Mouse (Mus musculus) hindbrain, embryonic 13.5 days (tissue): ENCODE results near the gene Ceacam13. TPM values are rescaled to one million over a fixed set of nuclear protein-coding genes. Genes with fewer than 3 reads are reported as not detected.
"Not testable (repeated sequence)": the region's sequence is repeated elsewhere in the genome, so short reads cannot be mapped to it uniquely, and the experiment has no call there.

ENCODE experiments used
- ATAC-seq: fragments of 200-750 bp; cut with Nextera tagmentation; 2 replicates; pipeline ENCODE4 v1.8.0; 2017; ENCODE audit warnings: moderate TSS enrichment; ENCODE audit not compliant: low FRiP score
- H3K27ac ChIP-seq: fragments of 300-500 bp; sonication (generic); 2 replicates; pipeline ENCODE4 v1.5.1; 2015; ENCODE audit warnings: inconsistent platforms, mild to moderate bottlenecking, moderate library complexity
- H3K27me3 ChIP-seq: fragments of 300-500 bp; sonication (generic); 2 replicates; pipeline ENCODE4 v1.6.1; 2015; ENCODE audit warnings: mild to moderate bottlenecking, inconsistent platforms
- H3K36me3 ChIP-seq: fragments of 300-500 bp; sonication (generic); 2 replicates; pipeline ENCODE4 v1.6.1; 2015; ENCODE audit warnings: mild to moderate bottlenecking, inconsistent platforms
- H3K4me1 ChIP-seq: fragments of 300-500 bp; sonication (generic); replicated peaks from 2 replicates; pipeline ENCODE4 v1.6.1; 2015; ENCODE audit warnings: inconsistent platforms
- H3K4me2 ChIP-seq: fragments of 300-500 bp; sonication (generic); 2 replicates; pipeline ENCODE4 v1.6.1; 2015; ENCODE audit warnings: inconsistent platforms, mild to moderate bottlenecking, moderate library complexity
- H3K4me3 ChIP-seq: fragments of 300-500 bp; sonication (generic); 2 replicates; pipeline ENCODE4 v1.5.1; 2015; ENCODE audit warnings: mild to moderate bottlenecking, inconsistent platforms
- H3K9ac ChIP-seq: fragments of 300-500 bp; sonication (generic); 2 replicates; pipeline ENCODE4 v1.6.1; 2015; ENCODE audit warnings: mild to moderate bottlenecking, inconsistent platforms
- H3K9me3 ChIP-seq: fragments of 300-500 bp; sonication (generic); 2 replicates; pipeline ENCODE4 v1.6.1; 2016; ENCODE audit warnings: inconsistent platforms
- WGBS: fragments of 180-500 bp; shearing (Covaris S2); methylation state at CpG from one replicate; pipeline ENCODE4 v1.1.7; 2015; 5-methylcytosine and 5-hydroxymethylcytosine counted together
- microRNA-seq: library from miRNA; unstranded; fragments of <30 nt; microRNA quantifications from one replicate; pipeline ENCODE4, GENCODE M21; 2016
- polyA plus RNA-seq: library from polyadenylated mRNA; unstranded; fragments of >200 nt; fragmentation: Nextera tagmentation; extraction: Ambion mirVana; gene quantifications from 2 replicates; pipeline ENCODE4 v1.2.1, GENCODE M21; 2015

Gene Ceacam13
- not detected in 2 replicates for polyA plus RNA-seq

GRCm38 (mm10) chr7:18009589-18009988 lies at the start of gene Ceacam13:
TSS of gene Ceacam13 (plus strand) at chr7:18009889.
- Histone ChIP-seq H3K4me3 (no peak within 1 kb of the TSS), H3K36me3 (no peaks in the 10 kb centered on the region), H3K27me3 (no peaks in the 10 kb centered on the region), H3K9me3 (peaks cover 27% of the 10 kb centered on the region), H3K4me2 (no peak within 1 kb of the TSS), H3K4me1 (no peaks in the 10 kb centered on the region), H3K27ac (no peak within 1 kb of the TSS), H3K9ac (no peak within 1 kb of the TSS)
- WGBS = 84% methylated on average over 4 of the region's 4 CpGs
- no peak for ATAC-seq

GRCm38 (mm10) chr7:17971824-17972223 lies 37.9 kb upstream of the Ceacam13 start, which contains the start of gene Ceacam11:
TSS of gene Ceacam11 (plus strand) at chr7:17972124.
- Histone ChIP-seq H3K27me3 (no peaks in the 10 kb centered on the region), H3K36me3 (no peaks in the 10 kb centered on the region), H3K4me1 (no peaks in the 10 kb centered on the region), H3K27ac (no peak within 1 kb of the TSS), H3K9ac (no peak within 1 kb of the TSS), H3K9me3 (peaks cover 74% of the 10 kb centered on the region), H3K4me2 (no peak within 1 kb of the TSS), H3K4me3 (no peak within 1 kb of the TSS)
- 83% methylated on average over 4 of the region's 4 CpGs for WGBS
- ATAC-seq = no peak

- H3K9me3 ChIP-seq = peaks cover 27% of the 10 kb centered on the region
- H3K27ac ChIP-seq, H3K27me3 ChIP-seq, H3K4me3 ChIP-seq, H3K4me1 ChIP-seq, H3K9ac ChIP-seq, H3K36me3 ChIP-seq, H3K4me2 ChIP-seq, ATAC-seq: not testable (repeated sequence)
- WGBS = 97% methylated on average over 1 of the region's 1 CpGs
Observed at GRCm38 (mm10) chr7:18001131-18001530, 8.6 kb upstream of the Ceacam13 start.

- Histone ChIP-seq H3K9me3 (peaks cover 70% of the 10 kb centered on the region), H3K36me3 (no peaks in the 10 kb centered on the region), H3K4me1 (no peaks in the 10 kb centered on the region), H3K4me2 (no peak within 1 kb of the TSS), H3K4me3 (no peak within 1 kb of the TSS), H3K27me3 (no peaks in the 10 kb centered on the region), H3K9ac (no peak within 1 kb of the TSS), H3K27ac (no peak within 1 kb of the TSS)
- 82% methylated on average over 1 of the region's 1 CpGs for WGBS
- no peak for ATAC-seq
Observed at GRCm38 (mm10) chr7:18065629-18066028, 55.9 kb downstream of the Ceacam13 start, which contains the start of gene Ceacam12. TSS of gene Ceacam12 (plus strand) at chr7:18065929.

Small RNA genes lying within 50 kb of the gene (microRNA-seq; reads per million reads assigned to microRNA genes)
- gene Gm22414 = not detected

Other genes with a start within 250 kb of the Ceacam13 start
- not detected in 2 replicates for gene Ceacam14, start 197.3 kb upstream of the Ceacam13 start, polyA plus RNA-seq
- not detected in 2 replicates for gene Gm5155, start 138.1 kb upstream of the Ceacam13 start, polyA plus RNA-seq
- not detected in 2 replicates for gene Ceacam11, start 37.8 kb upstream of the Ceacam13 start, polyA plus RNA-seq
- gene Ceacam12, start 56.0 kb downstream of the Ceacam13 start, polyA plus RNA-seq = not detected in 2 replicates
- not detected in 2 replicates for gene Igfl3, start 166.6 kb downstream of the Ceacam13 start, polyA plus RNA-seq
- not detected in 2 replicates for gene Mill1, start 235.5 kb downstream of the Ceacam13 start, polyA plus RNA-seq